Mouse (Mus musculus): ENCODE data around the gene Cyp8b1. TPM values are rescaled to one million over a fixed set of nuclear protein-coding genes. Genes with fewer than 3 reads are reported as not detected.

Cyp8b1 gene
- polyA plus RNA-seq, 1 experiment from 2014 or later = not detected

DNA sequence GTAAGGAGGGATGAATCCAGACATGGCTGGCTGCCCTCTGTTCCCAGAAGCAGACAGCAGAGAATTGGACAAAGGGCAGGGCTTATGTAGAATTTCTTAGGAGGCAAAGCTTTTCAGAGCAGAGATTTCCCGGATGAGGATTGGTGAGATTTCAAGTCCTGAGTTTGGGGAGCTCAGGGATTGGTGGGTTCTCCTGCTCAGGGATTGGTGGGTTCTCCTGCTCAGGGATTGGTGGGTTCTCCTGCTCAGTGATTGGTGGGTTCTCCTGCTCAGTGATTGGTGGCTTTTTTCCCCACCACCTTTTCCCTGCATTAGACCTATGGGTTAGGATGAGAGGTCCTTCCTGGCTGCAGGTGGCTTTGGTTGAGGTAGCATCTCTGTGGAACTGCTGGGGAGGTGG lies 20.8 kb upstream of the Cyp8b1 start:
- H3K36me3 ChIP-seq (ENCODE audit: poor library complexity, severe bottlenecking) = no peaks in the 10 kb centered on the region
- H3K4me3 ChIP-seq = peak overlapping the region; percentile 42
- H3K27ac ChIP-seq = no peak overlapping the region
- peak; percentile 79 for ATAC-seq
- H3K9me3 ChIP-seq (replicated peaks) = no peaks in the 10 kb centered on the region
- H3K4me2 ChIP-seq = peak overlapping the region; percentile 59
- no peaks in the 10 kb centered on the region; the same call in 1 of the 2 replicates for H3K4me1 ChIP-seq
- whole genome bisulfite sequencing = 77% methylated on average over 1 of the region's 1 CpGs
- H3K9ac ChIP-seq = no peak overlapping the region
- peaks cover 6% of the 10 kb centered on the region; the same call in 1 of the 2 replicates for H3K27me3 ChIP-seq

- peaks cover 6% of the 10 kb centered on the region; the same call in 1 of the 2 replicates for H3K27me3 ChIP-seq
- no peak overlapping the region for H3K27ac ChIP-seq
- H3K4me2 ChIP-seq = no peak overlapping the region
- no peak for ATAC-seq
- H3K9ac ChIP-seq = no peak overlapping the region
- WGBS = 83% methylated on average over 4 of the region's 4 CpGs
- no peaks in the 10 kb centered on the region for H3K9me3 ChIP-seq (replicated peaks)
- H3K4me1 ChIP-seq = no peaks in the 10 kb centered on the region; the same call in 1 of the 2 replicates
- no peak overlapping the region for H3K4me3 ChIP-seq
- H3K36me3 ChIP-seq (ENCODE audit: poor library complexity, severe bottlenecking) = no peaks in the 10 kb centered on the region
Observed at GRCm38 (mm10) chr9:121934856-121935255, 18.8 kb upstream of the Cyp8b1 start.

DNA sequence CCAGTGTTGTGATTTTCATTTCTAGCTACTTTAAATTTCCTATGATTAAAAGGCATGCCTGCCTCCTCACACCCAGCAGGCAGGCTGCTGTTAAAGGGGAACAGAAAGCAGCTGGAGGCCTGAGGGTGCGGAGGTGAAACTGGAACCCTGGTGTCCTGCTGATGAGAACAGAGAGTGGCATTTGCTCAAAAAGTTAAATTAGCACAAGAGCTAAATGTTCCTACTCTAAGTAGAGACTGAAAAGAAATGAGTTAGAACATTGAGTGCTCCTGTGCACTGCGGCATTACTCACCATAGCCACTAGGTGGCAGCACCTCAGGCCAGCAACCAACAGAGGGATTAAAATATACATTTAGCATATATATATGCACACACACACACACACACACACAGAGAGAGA lies 12.4 kb upstream of the Cyp8b1 start:
- H3K9ac ChIP-seq = no peak overlapping the region
- no peak overlapping the region for H3K27ac ChIP-seq
- no peaks in the 10 kb centered on the region for H3K36me3 ChIP-seq (ENCODE audit: poor library complexity, severe bottlenecking)
- H3K4me3 ChIP-seq = no peak overlapping the region
- H3K4me2 ChIP-seq = no peak overlapping the region
- H3K27me3 ChIP-seq = no peaks in the 10 kb centered on the region; the same call in 1 of the 2 replicates
- no peaks in the 10 kb centered on the region for H3K4me1 ChIP-seq
- whole genome bisulfite sequencing = 21% methylated on average over 2 of the region's 2 CpGs
- ATAC-seq = no peak
- H3K9me3 ChIP-seq (replicated peaks) = no peaks in the 10 kb centered on the region

DNA sequence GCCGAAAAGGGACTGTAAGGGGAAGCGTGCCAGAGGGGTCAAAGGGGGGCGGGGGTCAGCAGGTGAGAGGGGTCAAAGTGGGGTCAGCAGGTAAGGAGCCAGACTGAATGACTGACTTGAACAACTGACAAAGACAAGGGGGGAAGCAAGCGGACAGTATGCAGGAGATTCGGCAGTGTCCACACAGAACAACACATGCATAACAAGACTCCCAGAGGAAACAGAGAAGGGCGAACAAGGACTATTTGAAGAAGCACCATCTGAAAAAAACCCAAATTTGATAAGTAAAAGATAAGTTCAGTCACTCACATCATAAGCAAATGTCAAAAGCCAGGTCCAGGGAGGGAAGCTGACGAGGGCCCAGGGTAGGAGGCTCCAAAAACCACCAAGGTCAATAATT lies 11.6 kb upstream of the Cyp8b1 start:
- no peak overlapping the region for H3K27ac ChIP-seq

DNA sequence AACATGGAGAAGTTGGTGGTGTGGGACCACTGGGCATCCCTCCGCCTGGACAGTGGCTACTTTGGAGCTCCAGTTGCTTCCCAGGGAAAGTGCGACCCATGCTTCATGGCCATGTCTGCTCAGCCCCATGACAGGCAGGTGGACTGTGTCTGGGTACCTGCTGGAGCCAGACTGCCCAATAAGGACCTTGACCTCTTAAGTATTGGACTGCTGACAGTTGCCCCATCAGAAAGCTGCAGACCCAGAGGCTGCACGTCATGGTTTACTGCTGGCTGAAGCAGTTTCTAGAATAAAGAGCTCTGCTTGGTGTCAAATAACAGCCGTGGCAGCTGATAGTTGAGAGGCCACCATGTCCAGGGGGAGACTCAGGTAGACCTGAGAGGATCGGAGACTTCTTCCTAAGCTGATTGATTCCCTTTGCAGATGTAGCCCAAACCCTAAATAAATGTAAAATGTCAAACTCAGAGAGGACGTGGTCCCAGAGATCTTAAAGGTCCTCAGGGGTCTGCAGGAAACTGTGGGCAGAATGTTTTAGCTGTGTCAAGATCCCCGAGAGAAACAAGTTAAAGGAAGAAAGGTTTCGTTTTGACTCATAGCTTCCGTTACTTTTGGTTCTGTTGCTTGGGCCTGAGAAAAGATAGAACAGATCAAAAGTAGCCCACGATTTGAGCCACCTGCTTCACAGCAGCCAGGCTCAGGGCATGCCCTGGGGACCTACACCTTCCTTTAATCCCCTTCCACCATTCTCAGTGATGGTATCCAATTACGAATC lies 10.7 kb upstream of the Cyp8b1 start:
- H3K4me3 ChIP-seq = no peak overlapping the region
- no peak overlapping the region for H3K4me2 ChIP-seq
- no peaks in the 10 kb centered on the region for H3K36me3 ChIP-seq (ENCODE audit: poor library complexity, severe bottlenecking)
- no peak for ATAC-seq
- H3K27ac ChIP-seq = no peak overlapping the region
- H3K9me3 ChIP-seq (replicated peaks) = no peaks in the 10 kb centered on the region
- WGBS = 69% methylated on average over 11 of the region's 11 CpGs
- H3K27me3 ChIP-seq = no peaks in the 10 kb centered on the region
- H3K4me1 ChIP-seq = no peaks in the 10 kb centered on the region
- no peak overlapping the region for H3K9ac ChIP-seq

More for the DNA sequence above, 11.6 kb upstream of the Cyp8b1 start:
- Histone ChIP-seq H3K27me3 (no peaks in the 10 kb centered on the region; the same call in 1 of the 2 replicates), H3K4me1 (no peaks in the 10 kb centered on the region), H3K36me3 (ENCODE audit: poor library complexity, severe bottlenecking) (no peaks in the 10 kb centered on the region), H3K9me3 (replicated peaks) (no peaks in the 10 kb centered on the region), H3K4me2 (no peak overlapping the region), H3K4me3 (no peak overlapping the region), H3K9ac (no peak overlapping the region)
- 83% methylated on average over 7 of the region's 7 CpGs for WGBS
- no peak for ATAC-seq

GRCm38 (mm10) chr9:121925959-121926358 lies 9.9 kb upstream of the Cyp8b1 start:
- H3K27me3 ChIP-seq = no peaks in the 10 kb centered on the region
- no peaks in the 10 kb centered on the region for H3K4me1 ChIP-seq
- H3K4me2 ChIP-seq = no peak overlapping the region
- H3K9ac ChIP-seq = no peak overlapping the region
- no peak overlapping the region for H3K4me3 ChIP-seq
- H3K27ac ChIP-seq = no peak overlapping the region
- WGBS = 84% methylated on average over 8 of the region's 8 CpGs
- no peaks in the 10 kb centered on the region for H3K9me3 ChIP-seq (replicated peaks)
- H3K36me3 ChIP-seq (ENCODE audit: poor library complexity, severe bottlenecking) = no peaks in the 10 kb centered on the region
- no peak for ATAC-seq

DNA sequence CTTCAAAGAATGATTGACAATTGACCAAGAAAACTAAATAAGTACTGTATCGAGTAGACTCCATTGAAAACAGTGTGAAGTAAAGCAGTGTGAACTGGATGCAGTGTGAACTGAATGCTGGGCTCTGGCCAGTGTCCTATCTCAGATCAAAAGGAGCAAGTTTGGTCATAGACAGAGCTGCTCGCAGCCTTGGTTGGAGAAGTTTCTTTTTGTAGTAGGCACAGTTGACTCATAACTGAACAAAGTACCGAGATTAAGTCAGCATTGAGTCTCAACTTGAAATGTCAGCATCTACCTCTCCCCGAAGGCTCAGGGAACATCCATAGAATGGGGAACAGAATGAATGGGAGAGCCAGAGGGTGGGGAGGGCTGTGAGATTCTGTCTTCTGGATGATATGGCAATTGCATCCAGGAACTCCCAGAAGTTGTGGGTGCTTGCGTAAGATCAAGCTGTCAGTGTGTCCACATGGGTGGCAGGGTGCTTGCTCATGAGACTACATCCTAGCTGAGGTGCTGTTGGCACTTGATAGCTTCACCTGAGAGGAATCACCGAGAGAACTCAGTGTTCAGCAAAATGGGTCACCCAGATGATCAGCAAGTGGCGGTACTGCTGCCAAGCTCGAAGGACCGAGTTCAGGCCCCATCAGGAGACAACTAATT lies 8.9 kb upstream of the Cyp8b1 start:
- no peaks in the 10 kb centered on the region for H3K4me1 ChIP-seq
- no peak overlapping the region for H3K27ac ChIP-seq
- WGBS = 89% methylated on average over 9 of the region's 9 CpGs
- H3K9ac ChIP-seq = no peak overlapping the region
- H3K4me3 ChIP-seq = no peak overlapping the region
- no peaks in the 10 kb centered on the region for H3K9me3 ChIP-seq (replicated peaks)
- no peak for ATAC-seq
- no peaks in the 10 kb centered on the region for H3K27me3 ChIP-seq
- H3K4me2 ChIP-seq = no peak overlapping the region
- H3K36me3 ChIP-seq (ENCODE audit: poor library complexity, severe bottlenecking) = no peaks in the 10 kb centered on the region

GRCm38 (mm10) chr9:121923906-121924305 lies 7.8 kb upstream of the Cyp8b1 start:
- H3K27me3 ChIP-seq = no peaks in the 10 kb centered on the region
- no peaks in the 10 kb centered on the region for H3K36me3 ChIP-seq (ENCODE audit: poor library complexity, severe bottlenecking)
- no peaks in the 10 kb centered on the region for H3K9me3 ChIP-seq (replicated peaks)
- H3K9ac ChIP-seq = no peak overlapping the region
- no peak overlapping the region for H3K4me3 ChIP-seq
- H3K27ac ChIP-seq = no peak overlapping the region
- ATAC-seq = no peak
- H3K4me2 ChIP-seq = no peak overlapping the region
- no peaks in the 10 kb centered on the region for H3K4me1 ChIP-seq
- WGBS = 55% methylated on average over 5 of the region's 5 CpGs

DNA sequence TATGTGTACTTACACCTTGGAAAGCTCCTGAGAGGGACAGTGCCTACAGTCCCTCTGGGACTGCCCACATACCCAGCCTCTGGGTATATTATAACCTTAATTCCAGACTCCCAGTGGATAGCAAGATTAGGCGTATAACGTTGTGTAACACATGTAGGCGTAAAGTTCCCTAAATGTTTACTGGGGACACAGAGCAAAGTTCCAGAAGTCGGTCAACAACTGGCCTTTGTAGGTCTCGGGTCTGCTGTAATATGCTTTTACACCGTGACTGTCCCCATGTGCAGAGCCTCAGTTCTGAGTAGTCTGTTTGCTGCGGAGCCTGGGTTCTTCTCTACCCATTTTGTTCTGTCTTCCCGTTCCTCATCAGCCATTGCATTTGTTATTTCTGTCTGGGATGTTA lies 7.3 kb upstream of the Cyp8b1 start:
- Histone ChIP-seq H3K9ac (no peak overlapping the region), H3K4me2 (no peak overlapping the region), H3K27me3 (no peaks in the 10 kb centered on the region), H3K4me3 (no peak overlapping the region), H3K36me3 (ENCODE audit: poor library complexity, severe bottlenecking) (no peaks in the 10 kb centered on the region), H3K27ac (no peak overlapping the region), H3K4me1 (no peaks in the 10 kb centered on the region), H3K9me3 (replicated peaks) (no peaks in the 10 kb centered on the region)
- WGBS = 90% methylated on average over 8 of the region's 8 CpGs
- ATAC-seq = no peak

DNA sequence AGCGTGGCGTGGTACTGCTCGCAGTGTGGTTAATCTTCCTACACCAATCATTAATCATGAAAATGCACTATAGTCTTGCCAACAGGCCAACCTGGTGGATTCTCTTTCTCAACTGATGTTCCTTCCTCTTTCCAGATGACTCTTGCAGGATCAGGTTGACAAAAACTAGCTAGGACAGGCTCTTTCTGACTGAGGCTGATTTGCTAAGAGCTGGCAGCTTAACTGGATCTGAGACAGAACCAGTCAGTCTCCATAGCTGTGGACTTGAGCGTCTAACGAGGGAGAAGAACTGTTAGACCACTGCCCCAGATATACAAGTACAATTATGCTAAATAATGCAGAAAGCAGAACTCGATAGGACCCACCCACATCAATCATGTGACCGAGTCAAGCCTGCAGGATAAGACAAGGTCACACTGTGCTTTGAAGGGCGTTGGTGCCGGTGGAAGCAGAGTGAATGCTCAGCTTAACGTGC lies 3.0 kb upstream of the Cyp8b1 start:
- Histone ChIP-seq H3K4me2 (no peak overlapping the region), H3K36me3 (ENCODE audit: poor library complexity, severe bottlenecking) (no peaks in the 10 kb centered on the region), H3K4me3 (no peak overlapping the region), H3K9me3 (replicated peaks) (no peaks in the 10 kb centered on the region), H3K27ac (no peak overlapping the region), H3K27me3 (no peaks in the 10 kb centered on the region), H3K4me1 (no peaks in the 10 kb centered on the region), H3K9ac (no peak overlapping the region)
- 74% methylated on average over 10 of the region's 10 CpGs for WGBS
- no peak for ATAC-seq

DNA sequence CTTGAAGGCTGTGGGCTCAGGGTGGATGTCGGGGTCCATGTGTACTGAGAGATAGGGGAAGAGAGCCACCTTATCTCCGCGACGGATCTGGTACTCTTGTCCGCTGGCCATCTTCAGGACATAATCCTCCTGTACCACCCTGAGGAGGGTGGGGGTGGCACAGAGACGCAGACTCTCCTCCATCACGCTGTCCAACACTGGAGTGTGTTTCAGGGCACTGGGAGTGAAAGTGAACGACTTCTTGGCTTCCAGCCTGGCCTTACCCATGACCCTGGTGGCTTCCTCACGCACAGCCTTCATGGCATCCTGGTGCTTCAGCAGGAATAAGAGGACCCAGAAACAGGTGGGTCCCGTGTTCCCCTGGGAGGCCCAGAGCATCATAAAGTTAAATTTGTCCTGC lies 1.0 kb downstream of the Cyp8b1 start:
- WGBS = 92% methylated on average over 10 of the region's 10 CpGs
- H3K27me3 ChIP-seq = no peaks in the 10 kb centered on the region
- no peaks in the 10 kb centered on the region for H3K4me1 ChIP-seq
- H3K27ac ChIP-seq = no peak overlapping the region
- no peak overlapping the region for H3K4me3 ChIP-seq
- H3K9ac ChIP-seq = no peak overlapping the region
- no peaks in the 10 kb centered on the region for H3K9me3 ChIP-seq (replicated peaks)
- no peak overlapping the region for H3K4me2 ChIP-seq
- no peaks in the 10 kb centered on the region for H3K36me3 ChIP-seq (ENCODE audit: poor library complexity, severe bottlenecking)
- no peak for ATAC-seq

DNA sequence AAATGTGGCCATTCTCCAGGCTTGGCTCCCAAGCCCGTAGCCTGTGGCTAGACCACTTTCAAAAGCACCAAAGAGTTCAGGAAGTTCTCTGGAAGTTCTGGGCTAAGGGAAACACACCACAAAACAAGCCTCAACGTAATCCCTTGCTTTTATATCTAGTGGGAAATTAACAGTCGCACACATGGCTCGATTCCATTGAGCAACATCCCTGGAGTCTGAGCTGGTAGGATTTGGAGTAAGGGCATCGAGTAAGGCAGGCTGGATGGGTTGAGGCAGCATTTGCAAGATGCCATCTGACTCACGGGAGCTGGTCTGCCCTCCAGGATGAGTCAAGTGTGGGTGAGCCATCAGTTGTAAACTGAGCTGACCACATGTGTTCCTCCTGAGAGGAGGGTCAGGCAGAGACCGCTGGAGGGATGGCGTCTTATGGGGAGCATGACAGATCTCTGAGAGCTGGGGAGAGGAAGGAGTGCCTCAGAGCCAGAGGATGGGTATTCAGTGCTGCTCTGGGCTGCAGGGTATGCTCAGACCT lies 1.8 kb downstream of the Cyp8b1 start:
- no peaks in the 10 kb centered on the region for H3K4me1 ChIP-seq
- 89% methylated on average over 8 of the region's 8 CpGs for WGBS
- H3K9me3 ChIP-seq (replicated peaks) = no peaks in the 10 kb centered on the region
- H3K4me3 ChIP-seq = no peak overlapping the region
- H3K27ac ChIP-seq = no peak overlapping the region
- H3K4me2 ChIP-seq = no peak overlapping the region
- H3K36me3 ChIP-seq (ENCODE audit: poor library complexity, severe bottlenecking) = no peaks in the 10 kb centered on the region
- H3K9ac ChIP-seq = no peak overlapping the region
- H3K27me3 ChIP-seq = no peaks in the 10 kb centered on the region
- ATAC-seq = no peak
